Mouse (Mus musculus): ENCODE measurements at regions not wholly inside any gene's neighbourhood (a gene's known extent, or its start where the extent isn't known, plus 50 kb on each side); places are given as distances from the start of the nearest gene placed in this dataset.

- TF ChIP-seq EP300 (IDR thresholded peaks at IDR 0.05; ENCODE audit: low read depth) = no peak
- no peak for TF ChIP-seq CTCF (IDR thresholded peaks at IDR 0.05; ENCODE audit: low read depth)
Measured at GRCm38 (mm10) chr1:143929567-143930165, 74.3 kb downstream of the Rgs2 start.

Data from liver, embryonic 14.5 days (tissue).